Mouse (Mus musculus) CH12.LX (cell line): ENCODE results near the gene Cbfb.

Experiments
- CHD1 ChIP-seq: IDR thresholded peaks from 2 replicates; pipeline ENCODE4 v1.6.1; 2012; ENCODE audit warnings: low read depth, low read length, improper control_type of control experiment, inconsistent platforms
- CHD2 ChIP-seq: IDR thresholded peaks from 2 replicates; pipeline ENCODE4 v1.6.1; 2011; ENCODE audit warnings: low read length, improper control_type of control experiment
- CTCF ChIP-seq, 2 experiments: IDR thresholded peaks in 1 of 2; conservative IDR thresholded peaks in 1 of 2; 2 replicates each; pipeline ENCODE4 v1.5.1; 2011 to 2012; ENCODE audit warnings: low read depth in 2 of 2, low read length in 2 of 2, improper control_type of control experiment in 1 of 2, inconsistent platforms in 1 of 2, mild to moderate bottlenecking in 1 of 2, moderate library complexity in 1 of 2
- ETS1 ChIP-seq: conservative IDR thresholded peaks from 2 replicates; pipeline ENCODE4 v1.6.1; 2012; ENCODE audit warnings: low read depth, mild to moderate bottlenecking, inconsistent platforms, low read length, improper control_type of control experiment, moderate library complexity
- JUN ChIP-seq: IDR thresholded peaks from 2 replicates; pipeline ENCODE4 v1.6.1; 2011; ENCODE audit warnings: low read depth, mild to moderate bottlenecking, low read length, improper control_type of control experiment, moderate library complexity; ENCODE audit not compliant: insufficient read depth
- MAFK ChIP-seq: IDR thresholded peaks from 2 replicates; pipeline ENCODE4 v1.6.1; 2011; ENCODE audit warnings: low read length, improper control_type of control experiment; ENCODE audit not compliant: insufficient replicate concordance
- NRF1 ChIP-seq: IDR thresholded peaks from 2 replicates; pipeline ENCODE4 v1.6.1; 2014; ENCODE audit warnings: low read depth, mild to moderate bottlenecking, inconsistent platforms, low read length, improper control_type of control experiment, moderate library complexity
- POLR2A ChIP-seq: IDR thresholded peaks from 2 replicates; pipeline ENCODE4 v1.6.1; 2011; ENCODE audit warnings: low read depth, mild to moderate bottlenecking, improper control_type of control experiment, low read length
- POLR2AphosphoS2 ChIP-seq: IDR thresholded peaks from 2 replicates; pipeline ENCODE4 v1.6.1; 2011; ENCODE audit warnings: low read depth, low read length, improper control_type of control experiment
- TCF12 ChIP-seq: IDR thresholded peaks from 2 replicates; pipeline ENCODE4 v1.6.1; 2014; ENCODE audit warnings: low read depth, mild to moderate bottlenecking, inconsistent platforms, low read length, improper control_type of control experiment
- USF2 ChIP-seq: conservative IDR thresholded peaks from 2 replicates; pipeline ENCODE4 v1.6.1; 2011; ENCODE audit warnings: low read depth, low read length, improper control_type of control experiment
- ZC3H11A ChIP-seq: IDR thresholded peaks from 2 replicates; pipeline ENCODE4 v1.6.1; 2012; ENCODE audit warnings: low read depth, mild to moderate bottlenecking, inconsistent platforms, low read length, improper control_type of control experiment
- ZMIZ1 ChIP-seq: IDR thresholded peaks from 2 replicates; pipeline ENCODE4 v1.6.1; 2012; ENCODE audit warnings: low read depth, mild to moderate bottlenecking, inconsistent platforms, low read length, improper control_type of control experiment

DNA sequence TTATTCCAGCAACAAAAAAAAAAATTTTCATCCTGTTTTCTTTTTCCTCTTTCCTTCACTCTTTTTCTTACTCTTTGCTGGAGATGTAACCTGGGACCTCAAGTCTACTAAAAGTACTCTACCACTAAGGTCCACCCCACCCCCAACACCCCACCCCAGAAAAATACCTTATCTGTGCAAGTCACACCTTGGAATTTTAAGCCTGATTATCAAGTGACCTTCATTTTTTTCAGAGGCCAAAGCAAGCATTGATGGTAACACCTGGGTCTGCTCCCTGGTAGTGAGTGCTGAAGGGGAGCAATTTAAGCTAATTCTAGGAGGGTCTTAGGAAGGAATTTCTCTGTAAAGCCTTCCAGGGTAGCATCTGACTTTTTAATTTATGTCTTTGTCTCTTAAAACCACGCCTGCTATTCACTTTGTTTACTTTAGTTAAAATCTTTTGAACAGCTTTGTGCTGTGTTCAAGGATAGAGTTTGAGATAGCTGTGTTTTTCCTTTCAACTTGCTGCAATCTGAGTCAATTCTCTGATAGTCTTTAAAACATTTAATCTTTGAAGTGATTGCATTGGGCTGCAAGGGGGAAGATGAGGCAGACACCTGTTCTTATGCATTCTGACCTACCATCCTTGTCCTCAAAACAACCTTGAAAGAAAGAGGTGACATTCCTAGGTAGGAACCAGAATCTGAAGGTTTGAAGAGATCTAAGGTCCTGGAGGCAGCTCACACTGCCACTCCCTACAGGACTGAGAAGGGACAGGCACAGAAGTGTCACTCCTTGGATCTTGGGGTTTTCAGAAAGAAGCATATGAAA lies 62.9 kb downstream of the Cbfb start:
- TF ChIP-seq USF2 (no peak), MAFK (no peak), CHD1 (no peak), TCF12 (no peak), POLR2A (no peak), CTCF (conservative IDR thresholded peaks at IDR 0.05 in 1 of 2, IDR thresholded peaks at IDR 0.05 in 1 of 2; ENCODE audit: low read depth in 2 of 2, low read length in 2 of 2) (no peak), NRF1 (no peak), CHD2 (no peak), ETS1 (no peak), ZC3H11A (no peak), JUN (no peak), POLR2AphosphoS2 (no peak), ZMIZ1 (no peak)
